8 mouse cellular contexts compared by ENCODE assay signal in the genomic region with DNA sequence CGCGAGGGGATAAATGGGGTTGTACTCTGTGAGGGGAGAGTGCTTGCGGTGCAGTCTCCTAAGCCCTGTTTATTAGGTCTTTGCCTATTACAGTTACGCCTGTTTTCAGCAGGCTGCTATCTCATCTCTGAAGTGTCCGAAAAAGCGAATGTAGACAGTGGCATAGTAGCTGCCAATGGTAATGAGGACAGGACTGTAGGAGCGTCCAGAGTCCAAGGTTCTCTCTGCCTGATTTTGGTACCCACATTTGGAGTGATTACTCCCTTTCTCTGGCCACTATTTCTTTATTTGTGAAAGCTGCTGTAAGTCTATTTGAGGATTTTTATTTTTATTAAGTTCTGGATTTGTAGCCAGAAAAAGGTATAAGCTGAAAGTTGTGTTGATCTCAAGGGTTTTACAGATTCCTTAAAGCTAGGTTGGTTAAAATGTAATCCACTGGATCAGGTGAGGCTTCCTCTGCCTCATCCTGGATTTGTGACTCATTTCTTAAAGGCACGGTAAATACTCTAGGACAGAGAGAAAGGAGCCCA. TPM values are rescaled to one million over a fixed set of nuclear protein-coding genes. Genes with fewer than 3 reads are reported as not detected.
DNase-seq lines count a peak whose midpoint lies in the region; ATAC-seq and TF ChIP-seq lines count a peak whose summit lies in the region.

A gene (minus strand): TSS at position 153 of the 530 bp plus-strand sequence.

- DNase-seq in layer of hippocampus, adult 18-20 months (ENCODE audit: low spot score in 2 of 2) = no peak
- no peak for DNase-seq in layer of hippocampus, adult 11-12 months (ENCODE audit: low spot score)
- DNase-seq in liver, postnatal 0 days = no peak
- no peak for DNase-seq in cerebellum, postnatal 14 days
- no peak for DNase-seq in urinary bladder, postnatal 36 days (ENCODE audit: low spot score in 2 of 2)

- H3K9ac ChIP-seq in heart, embryonic 11.5 days (ENCODE audit: low read depth, low read length) = peak within 1 kb of the TSS; percentile 59
- peak within 1 kb of the TSS; percentile 52 for H3K9ac ChIP-seq in kidney, embryonic 14.5 days (ENCODE audit: low read depth, low read length)
- H3K9ac ChIP-seq in liver, postnatal 0 days (replicated peaks) = peak within 1 kb of the TSS; percentile 39; the same call in 1 of the 2 replicates

- WGBS in heart, embryonic 11.5 days (ENCODE audit: insufficient replicate concordance) = 7% methylated on average over 8 of the region's 8 CpGs
- WGBS in kidney, embryonic 14.5 days = 10% methylated on average over 8 of the region's 8 CpGs
- WGBS in liver, postnatal 0 days (ENCODE audit: insufficient replicate concordance) = 24% methylated on average over 8 of the region's 8 CpGs

- H3K4me3 ChIP-seq in heart, embryonic 11.5 days (ENCODE audit: low read depth, low read length) = peak within 1 kb of the TSS; percentile 36
- peak within 1 kb of the TSS; percentile 37 for H3K4me3 ChIP-seq in kidney, embryonic 14.5 days (ENCODE audit: low read length)
- peak within 1 kb of the TSS; percentile 30 for H3K4me3 ChIP-seq in liver, postnatal 0 days (ENCODE audit: low read depth, low read length)

- H3K4me2 ChIP-seq in heart, embryonic 11.5 days = peak within 1 kb of the TSS; percentile 68
- peak within 1 kb of the TSS; percentile 51 for H3K4me2 ChIP-seq in kidney, embryonic 14.5 days (replicated peaks; ENCODE audit: low read depth, low read length)
- H3K4me2 ChIP-seq in liver, postnatal 0 days (ENCODE audit: low read depth, low read length) = peak within 1 kb of the TSS; percentile 61

- peaks cover 15% of the 10 kb centered on the region for H3K27me3 ChIP-seq in heart, embryonic 11.5 days (ENCODE audit: control insufficient read depth, insufficient read depth, low read length)
- H3K27me3 ChIP-seq in kidney, embryonic 14.5 days (ENCODE audit: control insufficient read depth, insufficient read depth, low read length) = no peaks in the 10 kb centered on the region; the same call in 1 of the 2 replicates
- no peaks in the 10 kb centered on the region for H3K27me3 ChIP-seq in liver, postnatal 0 days (ENCODE audit: insufficient read depth, low read length)

- ATAC-seq in common myeloid progenitor, adult 5-6 weeks (replicated peaks; ENCODE audit: low read depth, poor library complexity, severe bottlenecking) = no peak
- ATAC-seq in heart, embryonic 11.5 days (replicated peaks; ENCODE audit: insufficient number of reproducible peaks, low FRiP score, low TSS enrichment) = no peak
- ATAC-seq in kidney, embryonic 14.5 days (ENCODE audit: low FRiP score, low TSS enrichment) = no peak
- ATAC-seq in liver, postnatal 0 days = no peak

- H3K9me3 ChIP-seq in heart, embryonic 11.5 days (replicated peaks; ENCODE audit: control insufficient read depth, low read length) = no peaks in the 10 kb centered on the region
- H3K9me3 ChIP-seq in kidney, embryonic 14.5 days (ENCODE audit: control insufficient read depth, low read length) = no peaks in the 10 kb centered on the region
- no peaks in the 10 kb centered on the region for H3K9me3 ChIP-seq in liver, postnatal 0 days (ENCODE audit: low read length)

- peaks cover 11% of the 10 kb centered on the region for H3K4me1 ChIP-seq in heart, embryonic 11.5 days (ENCODE audit: control insufficient read depth, insufficient read depth, low read length)
- H3K4me1 ChIP-seq in kidney, embryonic 14.5 days (ENCODE audit: control insufficient read depth, insufficient read depth, low read length) = peaks cover 5% of the 10 kb centered on the region; the same call in 1 of the 2 replicates
- H3K4me1 ChIP-seq in liver, postnatal 0 days (ENCODE audit: insufficient read depth) = peaks cover 8% of the 10 kb centered on the region

- no peaks in the 10 kb centered on the region for H3K36me3 ChIP-seq in heart, embryonic 11.5 days (ENCODE audit: control insufficient read depth, insufficient read depth, low read length)
- no peaks in the 10 kb centered on the region for H3K36me3 ChIP-seq in kidney, embryonic 14.5 days (ENCODE audit: control insufficient read depth, insufficient read depth, low read length)
- no peaks in the 10 kb centered on the region for H3K36me3 ChIP-seq in liver, postnatal 0 days (replicated peaks; ENCODE audit: insufficient read depth, low read length)

- no peak for TF ChIP-seq EP300 in liver, postnatal 0 days (IDR thresholded peaks at IDR 0.05; ENCODE audit: low read depth)

- TF ChIP-seq CTCF in liver, postnatal 0 days (IDR thresholded peaks at IDR 0.05; ENCODE audit: low read depth) = no peak

- H3K27ac ChIP-seq in heart, embryonic 11.5 days (ENCODE audit: low read depth, low read length) = no peak within 1 kb of the TSS
- peak within 1 kb of the TSS; percentile 24; the same call in 1 of the 2 replicates for H3K27ac ChIP-seq in kidney, embryonic 14.5 days (ENCODE audit: low read depth, low read length)
- H3K27ac ChIP-seq in liver, postnatal 0 days (ENCODE audit: low read depth) = peak within 1 kb of the TSS; percentile 31

RNA-seq across cellular contexts. Expression of the gene that starts here (rescaled TPM):
- 10 to 100 TPM; 39.4 to 41.4 TPM for total RNA-seq in layer of hippocampus, adult 18-20 months (2021)
- total RNA-seq in common myeloid progenitor, adult 5-6 weeks (2017) = 32.7 and 36.0 TPM in 2 replicates
- polyA plus RNA-seq in heart, embryonic 11.5 days (2014; fragmentation: Nextera tagmentation; extraction: Ambion mirVana) = 68.0 and 71.6 TPM in 2 replicates
- 128 and 157 TPM in 2 replicates for polyA plus RNA-seq in kidney, embryonic 14.5 days (2014; fragmentation: Nextera tagmentation; extraction: Ambion mirVana)
- 36.0 and 37.3 TPM in 2 replicates for polyA plus RNA-seq in liver, postnatal 0 days (2015; fragmentation: Nextera tagmentation; extraction: Ambion mirVana)
